Mouse (Mus musculus) hindbrain, postnatal 0 days (tissue): Measurements from ENCODE around the gene Amz1. TPM values are rescaled to one million over a fixed set of nuclear protein-coding genes. Genes with fewer than 3 reads are reported as not detected.

Experiments used
- ATAC-seq: fragments of 200-750 bp; cut with Nextera tagmentation; 2 replicates; pipeline ENCODE4 v1.8.0; 2017; ENCODE audit warnings: mild to moderate bottlenecking, moderate TSS enrichment, moderate library complexity
- DNase-seq: peaks from one replicate; pipeline ENCODE4 v3.0.0-alpha.2; 2015; ENCODE audit warnings: low spot score
- H3K27ac ChIP-seq: fragments of 300-500 bp; sonication (generic); 2 replicates; pipeline ENCODE4 v1.5.1; 2014; ENCODE audit warnings: mild to moderate bottlenecking
- H3K27me3 ChIP-seq: fragments of 300-500 bp; sonication (generic); 2 replicates; pipeline ENCODE4 v1.6.1; 2014; ENCODE audit warnings: low read length, mixed read lengths; ENCODE audit not compliant: insufficient read depth
- H3K36me3 ChIP-seq: fragments of 300-500 bp; sonication (generic); 2 replicates; pipeline ENCODE4 v1.6.1; 2014; ENCODE audit warnings: low read length, mixed read lengths; ENCODE audit not compliant: insufficient read depth
- H3K4me1 ChIP-seq: fragments of 300-500 bp; sonication (generic); 2 replicates; pipeline ENCODE4 v1.6.1; 2014; ENCODE audit warnings: antibody characterized with exemption, low read length, mixed read lengths; ENCODE audit not compliant: insufficient read depth
- H3K4me2 ChIP-seq: fragments of 300-500 bp; sonication (generic); 2 replicates; pipeline ENCODE4 v1.6.1; 2014; ENCODE audit warnings: low read depth, mild to moderate bottlenecking, low read length, moderate library complexity, mixed read lengths
- H3K4me3 ChIP-seq: fragments of 300-500 bp; sonication (generic); 2 replicates; pipeline ENCODE4 v1.5.1; 2014; ENCODE audit warnings: low read length
- H3K9ac ChIP-seq: fragments of 300-500 bp; sonication (generic); replicated peaks from 2 replicates; pipeline ENCODE4 v1.6.1; 2014; ENCODE audit warnings: mild to moderate bottlenecking, low read length, moderate library complexity, mixed read lengths
- H3K9me3 ChIP-seq: fragments of 300-500 bp; sonication (generic); 2 replicates; pipeline ENCODE4 v1.6.1; 2016; ENCODE audit warnings: low read length, mixed read lengths
- CTCF ChIP-seq: IDR thresholded peaks from 2 replicates; pipeline ENCODE4 v1.5.1; 2016; ENCODE audit warnings: antibody characterized with exemption, control low read depth, low read depth
- WGBS: fragments of 180-500 bp; shearing (Covaris S2); extraction: QIAGEN DNeasy Blood & Tissue Kit; methylation state at CpG from one replicate; pipeline ENCODE4 v1.1.7; 2014; 5-methylcytosine and 5-hydroxymethylcytosine counted together
- polyA plus RNA-seq: library from polyadenylated mRNA; unstranded; fragments of >200 nt; fragmentation: Nextera tagmentation; extraction: Ambion mirVana; gene quantifications from 2 replicates; pipeline ENCODE4 v1.2.1, GENCODE M21; 2015
- total RNA-seq: library from RNA; depleted of rRNA; stranded (reverse); fragments of >200 nt; gene quantifications from 2 replicates; pipeline ENCODE4 v1.2.3, GENCODE M21; 2014

Gene Amz1
- total and polyA plus RNA-seq, 2 experiments from 2014 or later: 9.4 to 12.6 TPM

GRCm38 (mm10) chr5:140795176-140795575 lies 71.2 kb downstream of the Amz1 start:
- WGBS: 67% methylated on average over 2 of the region's 2 CpGs
- Histone ChIP-seq H3K27me3 (no peaks in the 10 kb centered on the region), H3K36me3 (no peaks in the 10 kb centered on the region), H3K4me1 (peaks cover 33% of the 10 kb centered on the region), H3K4me2 (no peak overlapping the region), H3K9me3 (no peaks in the 10 kb centered on the region), H3K27ac (peak overlapping the region; percentile 32; the same call in 1 of the 2 replicates), H3K4me3 (no peak overlapping the region), H3K9ac (no peak overlapping the region)
- no peak for TF ChIP-seq CTCF
- DNase-seq: no peak
- ATAC-seq: no peak

GRCm38 (mm10) chr5:140796051-140796450 lies 72.1 kb downstream of the Amz1 start:
- peaks cover 26% of the 10 kb centered on the region for H3K4me1 ChIP-seq
- no peaks in the 10 kb centered on the region for H3K9me3 ChIP-seq
- no peak overlapping the region for H3K4me3 ChIP-seq
- no peak overlapping the region for H3K9ac ChIP-seq
- H3K27ac ChIP-seq: peak overlapping the region; percentile 32; the same call in 1 of the 2 replicates
- 54% methylated on average over 3 of the region's 3 CpGs for WGBS
- H3K36me3 ChIP-seq: no peaks in the 10 kb centered on the region
- no peak overlapping the region for H3K4me2 ChIP-seq
- DNase-seq (no peak), ATAC-seq (no peak)
- no peak for TF ChIP-seq CTCF
- H3K27me3 ChIP-seq: no peaks in the 10 kb centered on the region

GRCm38 (mm10) chr5:140798158-140798557 lies 74.2 kb downstream of the Amz1 start:
- TF ChIP-seq CTCF: no peak
- no peak overlapping the region for H3K4me2 ChIP-seq
- H3K9ac ChIP-seq: no peak overlapping the region
- H3K27me3 ChIP-seq: no peaks in the 10 kb centered on the region
- ATAC-seq (peak; percentile 51; the same call in 1 of the 2 replicates), DNase-seq (peak; percentile 49)
- H3K36me3 ChIP-seq: no peaks in the 10 kb centered on the region
- 65% methylated on average over 7 of the region's 7 CpGs for WGBS
- no peaks in the 10 kb centered on the region for H3K9me3 ChIP-seq
- H3K27ac ChIP-seq: peak overlapping the region; percentile 54
- H3K4me1 ChIP-seq: peaks cover 14% of the 10 kb centered on the region
- H3K4me3 ChIP-seq: no peak overlapping the region

- Histone ChIP-seq H3K4me1 (peaks cover 14% of the 10 kb centered on the region), H3K36me3 (no peaks in the 10 kb centered on the region), H3K9ac (0 out of 2 replicates have a peak overlapping the region, but pooled peaks have one; percentile 21), H3K4me3 (no peak overlapping the region), H3K27me3 (no peaks in the 10 kb centered on the region), H3K9me3 (no peaks in the 10 kb centered on the region), H3K4me2 (no peak overlapping the region), H3K27ac (0 out of 2 replicates have a peak overlapping the region, but pooled peaks have one; percentile 20)
- ATAC-seq: no peak
- no peak for TF ChIP-seq CTCF
- no peak for DNase-seq
- WGBS: 56% methylated on average over 5 of the region's 5 CpGs
These were observed 74.8 kb downstream of the Amz1 start for GRCm38 (mm10) chr5:140798775-140799174.

GRCm38 (mm10) chr5:140799190-140799589 lies 75.3 kb downstream of the Amz1 start:
- no peaks in the 10 kb centered on the region for H3K27me3 ChIP-seq
- no peak for TF ChIP-seq CTCF
- WGBS: 26% methylated on average over 2 of the region's 2 CpGs
- H3K27ac ChIP-seq: 0 out of 2 replicates have a peak overlapping the region, but pooled peaks have one; percentile 20
- 0 out of 2 replicates have a peak overlapping the region, but pooled peaks have one; percentile 21 for H3K9ac ChIP-seq
- no peak overlapping the region for H3K4me2 ChIP-seq
- H3K4me1 ChIP-seq: peaks cover 15% of the 10 kb centered on the region
- ATAC-seq: no peak
- H3K36me3 ChIP-seq: no peaks in the 10 kb centered on the region
- no peak overlapping the region for H3K4me3 ChIP-seq
- DNase-seq: no peak
- H3K9me3 ChIP-seq: no peaks in the 10 kb centered on the region

GRCm38 (mm10) chr5:140800288-140800923 lies 76.5 kb downstream of the Amz1 start:
- Histone ChIP-seq H3K27me3 (no peaks in the 10 kb centered on the region), H3K36me3 (no peaks in the 10 kb centered on the region), H3K9me3 (no peaks in the 10 kb centered on the region), H3K4me1 (peaks cover 5% of the 10 kb centered on the region; the same call in 1 of the 2 replicates), H3K9ac (no peak overlapping the region), H3K27ac (no peak overlapping the region), H3K4me3 (no peak overlapping the region), H3K4me2 (no peak overlapping the region)
- whole genome bisulfite sequencing: 60% methylated on average over 6 of the region's 6 CpGs
- ATAC-seq: 0 out of 2 replicates have a peak, but pooled peaks have one; percentile 53
- DNase-seq: no peak
- TF ChIP-seq CTCF: peak; percentile 25; the same call in 1 of the 2 replicates

GRCm38 (mm10) chr5:140801782-140802181 lies 77.9 kb downstream of the Amz1 start:
- no peak for ATAC-seq
- H3K4me2 ChIP-seq: no peak overlapping the region

More at GRCm38 (mm10) chr5:140801782-140802181, 77.9 kb downstream of the Amz1 start:
- Histone ChIP-seq H3K27ac (no peak overlapping the region), H3K36me3 (no peaks in the 10 kb centered on the region), H3K27me3 (no peaks in the 10 kb centered on the region), H3K4me3 (no peak overlapping the region), H3K4me1 (peaks cover 12% of the 10 kb centered on the region; the same call in 1 of the 2 replicates), H3K9me3 (no peaks in the 10 kb centered on the region), H3K9ac (no peak overlapping the region)
- WGBS: 60% methylated on average over 5 of the region's 5 CpGs
- no peak for DNase-seq
- no peak for TF ChIP-seq CTCF
